Mouse (Mus musculus): ENCODE data around the gene Tgtp2.
"Not testable (repeated sequence)": the region's sequence is repeated elsewhere in the genome, so short reads cannot be mapped to it uniquely, and the experiment has no call there.

GRCm38 (mm10) chr11:49060061-49060460 lies 3.9 kb downstream of the Tgtp2 start:
- not testable (repeated sequence) for TF ChIP-seq CHD2 (IDR thresholded peaks at IDR 0.05; ENCODE audit: low read depth, low read length); HCFC1 (IDR thresholded peaks at IDR 0.05; ENCODE audit: borderline replicate concordance, insufficient read depth, low read length)
